Mouse (Mus musculus) liver, postnatal 0 days (tissue): Measurements from ENCODE around the gene Cemip.

Experiments used
- CTCF ChIP-seq: sonication (generic); IDR thresholded peaks from 2 replicates; pipeline ENCODE4 v1.5.1; 2016; ENCODE audit warnings: antibody characterized with exemption, low read depth
- EP300 ChIP-seq: IDR thresholded peaks from 2 replicates; pipeline ENCODE4 v1.6.1; 2016; ENCODE audit warnings: antibody characterized with exemption, low read depth, mild to moderate bottlenecking

- TF ChIP-seq CTCF, result no peak
- TF ChIP-seq EP300, result no peak
These were observed 72.6 kb downstream of the Cemip start for GRCm38 (mm10) chr7:84013656-84014055.
